Mouse (Mus musculus): ENCODE results near the gene Kpna7.
"Not testable (repeated sequence)": the region's sequence is repeated elsewhere in the genome, so short reads cannot be mapped to it uniquely, and the experiment has no call there.

Kpna7 gene

GRCm38 (mm10) chr5:145016761-145017160, 67.1 kb downstream of the Kpna7 start:
- not testable (repeated sequence) for DNase-seq

GRCm38 (mm10) chr5:145014278-145014677, 69.6 kb downstream of the Kpna7 start:
- DNase-seq, result no peak

GRCm38 (mm10) chr5:145008878-145009659, 74.8 kb downstream of the Kpna7 start:
- DNase-seq, result no peak

GRCm38 (mm10) chr5:145005596-145005995, 78.2 kb downstream of the Kpna7 start:
- DNase-seq, result no peak

GRCm38 (mm10) chr5:145004495-145004894, 79.3 kb downstream of the Kpna7 start:
- DNase-seq, result no peak

- no peak for DNase-seq
Measured at GRCm38 (mm10) chr5:145003362-145003761, 80.5 kb downstream of the Kpna7 start.

GRCm38 (mm10) chr5:144998491-144998890, 85.3 kb downstream of the Kpna7 start:
- DNase-seq, result no peak

- no peak for DNase-seq
Measured at GRCm38 (mm10) chr5:144990481-144990880, 93.3 kb downstream of the Kpna7 start.

GRCm38 (mm10) chr5:144990051-144990450, 93.8 kb downstream of the Kpna7 start:
- DNase-seq, result no peak

- no peak for DNase-seq
Measured at GRCm38 (mm10) chr5:144989061-144989405, 94.8 kb downstream of the Kpna7 start.

- DNase-seq, result peak; percentile 61
Measured at GRCm38 (mm10) chr5:144988340-144989060, 95.3 kb downstream of the Kpna7 start.

- no peak for DNase-seq
Measured at GRCm38 (mm10) chr5:144987561-144987960, 96.3 kb downstream of the Kpna7 start.

- no peak for DNase-seq
Measured at GRCm38 (mm10) chr5:144984839-144985238, 99.0 kb downstream of the Kpna7 start.

- no peak for DNase-seq
Measured at GRCm38 (mm10) chr5:144983227-144983626, 100.6 kb downstream of the Kpna7 start.

GRCm38 (mm10) chr5:144979110-144979509, 104.7 kb downstream of the Kpna7 start:
- no peak for DNase-seq

- peak; percentile 81 for DNase-seq
Measured at GRCm38 (mm10) chr5:144978533-144979107, 105.2 kb downstream of the Kpna7 start.

GRCm38 (mm10) chr5:144971266-144971665, 112.6 kb downstream of the Kpna7 start:
- no peak for DNase-seq

GRCm38 (mm10) chr5:144965639-144966351, 118.0 kb downstream of the Kpna7 start, which contains the start of gene Smurf1:
Smurf1 (minus strand) TSS chr5:144965847.
- DNase-seq, result peak; percentile 94

GRCm38 (mm10) chr5:144964872-144965638, 118.8 kb downstream of the Kpna7 start:
- peak; percentile 95 for DNase-seq

GRCm38 (mm10) chr5:144964465-144964864, 119.4 kb downstream of the Kpna7 start:
- no peak for DNase-seq

- peak; percentile 84 for DNase-seq
Measured at GRCm38 (mm10) chr5:144963817-144964261, 120.0 kb downstream of the Kpna7 start.

- DNase-seq, result peak; percentile 74
Measured at GRCm38 (mm10) chr5:144963401-144963800, 120.4 kb downstream of the Kpna7 start.
